Mouse (Mus musculus): Measurements from ENCODE around the gene Shq1.

Gene Shq1

GRCm38 (mm10) chr6:100667644-100668043, 3.3 kb downstream of the Shq1 start:
- DNase-seq: no peak

- DNase-seq: no peak
Measured at GRCm38 (mm10) chr6:100662224-100662623, 8.7 kb downstream of the Shq1 start.

GRCm38 (mm10) chr6:100660395-100660794, 10.6 kb downstream of the Shq1 start:
- DNase-seq: peak; percentile 31 to 39

GRCm38 (mm10) chr6:100652535-100652934, 18.4 kb downstream of the Shq1 start:
- no peak for DNase-seq

- no peak for DNase-seq
Measured at GRCm38 (mm10) chr6:100647196-100647595, 23.8 kb downstream of the Shq1 start.

- peak in 1 of 2 experiments; percentile 12 for DNase-seq
Measured at GRCm38 (mm10) chr6:100645469-100646201, 25.3 kb downstream of the Shq1 start.

GRCm38 (mm10) chr6:100644631-100645030, 26.3 kb downstream of the Shq1 start:
- no peak for DNase-seq

- DNase-seq: no peak
Measured at GRCm38 (mm10) chr6:100642786-100643185, 28.2 kb downstream of the Shq1 start.

GRCm38 (mm10) chr6:100640591-100640990, 30.4 kb downstream of the Shq1 start:
- DNase-seq: no peak

GRCm38 (mm10) chr6:100629086-100629485, 41.9 kb downstream of the Shq1 start:
- DNase-seq: no peak

- DNase-seq: no peak
Measured at GRCm38 (mm10) chr6:100628223-100628622, 42.7 kb downstream of the Shq1 start.

GRCm38 (mm10) chr6:100623922-100624321, 47.0 kb downstream of the Shq1 start:
- DNase-seq: no peak

- DNase-seq: no peak
Measured at GRCm38 (mm10) chr6:100622861-100623507, 48.0 kb downstream of the Shq1 start.

- DNase-seq: no peak
Measured at GRCm38 (mm10) chr6:100620411-100620810, 50.5 kb downstream of the Shq1 start.

GRCm38 (mm10) chr6:100619309-100619708, 51.6 kb downstream of the Shq1 start:
- DNase-seq: no peak

- DNase-seq: no peak
Measured at GRCm38 (mm10) chr6:100616133-100616532, 54.8 kb downstream of the Shq1 start.

- peak in 1 of 2 experiments; percentile 8 for DNase-seq
Measured at GRCm38 (mm10) chr6:100613593-100614267, 57.2 kb downstream of the Shq1 start.

GRCm38 (mm10) chr6:100610897-100611575, 59.9 kb downstream of the Shq1 start:
- no peak for DNase-seq

- DNase-seq: peak in 1 of 2 experiments; percentile 5
Measured at GRCm38 (mm10) chr6:100610182-100610581, 60.8 kb downstream of the Shq1 start.

- DNase-seq: no peak
Measured at GRCm38 (mm10) chr6:100609256-100609655, 61.7 kb downstream of the Shq1 start.

- DNase-seq: no peak
Measured at GRCm38 (mm10) chr6:100608429-100608828, 62.5 kb downstream of the Shq1 start.

- DNase-seq: no peak
Measured at GRCm38 (mm10) chr6:100606805-100607204, 64.2 kb downstream of the Shq1 start.

GRCm38 (mm10) chr6:100603702-100604101, 67.3 kb downstream of the Shq1 start:
- DNase-seq: no peak

Measured in lung, adult 18-20 months (tissue).